Mouse (Mus musculus) heart, postnatal 0 days (tissue): ENCODE data around the gene Appl1.

Experiments used
- CTCF ChIP-seq: IDR thresholded peaks from 2 replicates; pipeline ENCODE4 v1.5.1; 2016; ENCODE audit warnings: antibody characterized with exemption, control low read depth, low read depth
- EP300 ChIP-seq: IDR thresholded peaks from 2 replicates; pipeline ENCODE4 v1.6.1; 2016; ENCODE audit warnings: antibody characterized with exemption, low read depth

- TF ChIP-seq CTCF (no peak), EP300 (no peak)
These were observed 546 bp downstream of the Appl1 start for GRCm38 (mm10) chr14:26970439-26970932.
